ENCODE assay signal across 18 mouse cellular contexts in genomic region chr6:40890973-40891372, GRCm38 (mm10). TPM values are rescaled to one million over a fixed set of nuclear protein-coding genes. Genes with fewer than 3 reads are reported as not detected.
DNase-seq lines count a peak whose midpoint lies in the region; ATAC-seq and TF ChIP-seq lines count a peak whose summit lies in the region.
"Had no signal": no experiment of that assay in that cellular context is flagged by ENCODE, and none has a peak within 500 bp of the region (broad histone marks: within the 10 kb centered on the region; RNA-seq: fewer than 3 reads in every experiment).

No protein-coding gene starts in this region.

- H3K9me3 ChIP-seq in midbrain, embryonic 14.5 days (ENCODE audit: control insufficient read depth, low read length): no peaks in the 10 kb centered on the region
- H3K9me3 ChIP-seq in midbrain, embryonic 11.5 days (ENCODE audit: control insufficient read depth, low read length): no peaks in the 10 kb centered on the region
- H3K9me3 ChIP-seq: embryonic facial prominence, embryonic 15.5 days; kidney, embryonic 15.5 days; limb, embryonic 12.5 days; midbrain, embryonic 12.5 days had no signal

- H3K36me3 ChIP-seq in midbrain, embryonic 14.5 days (ENCODE audit: control insufficient read depth, insufficient read depth, low read length): no peaks in the 10 kb centered on the region
- H3K36me3 ChIP-seq in midbrain, embryonic 11.5 days (ENCODE audit: control insufficient read depth, insufficient read depth, low read length): no peaks in the 10 kb centered on the region
- H3K36me3 ChIP-seq: embryonic facial prominence, embryonic 15.5 days; kidney, embryonic 15.5 days; limb, embryonic 12.5 days; midbrain, embryonic 12.5 days had no signal

- no peak overlapping the region for H3K4me3 ChIP-seq in lung, adult 2 months (replicated peaks; ENCODE audit: extremely low read depth, low read depth, low read length)
- H3K4me3 ChIP-seq in midbrain, embryonic 14.5 days (replicated peaks; ENCODE audit: low read depth, low read length): no peak overlapping the region
- no peak overlapping the region for H3K4me3 ChIP-seq in midbrain, embryonic 11.5 days (ENCODE audit: low read depth, low read length)
- H3K4me3 ChIP-seq: embryonic facial prominence, embryonic 15.5 days; heart, adult 2 months; kidney, embryonic 15.5 days; limb, embryonic 12.5 days; midbrain, embryonic 12.5 days had no signal

- ATAC-seq in inflammation-experienced regulatory T-cells, adult 6 months: peak; percentile 84
- ATAC-seq in megakaryocyte progenitor cell, adult 5-6 weeks (replicated peaks; ENCODE audit: poor library complexity): peak; percentile 89
- no peak for ATAC-seq in midbrain, embryonic 14.5 days (ENCODE audit: low FRiP score, low TSS enrichment)
- ATAC-seq in midbrain, embryonic 11.5 days (ENCODE audit: low FRiP score): no peak

- H3K27me3 ChIP-seq in midbrain, embryonic 14.5 days (ENCODE audit: control insufficient read depth, insufficient read depth, low read length): no peaks in the 10 kb centered on the region
- no peaks in the 10 kb centered on the region for H3K27me3 ChIP-seq in midbrain, embryonic 11.5 days (ENCODE audit: control insufficient read depth, insufficient read depth, low read length)
- H3K27me3 ChIP-seq: embryonic facial prominence, embryonic 15.5 days; kidney, embryonic 15.5 days; limb, embryonic 12.5 days; midbrain, embryonic 12.5 days had no signal

- H3K27ac ChIP-seq in midbrain, embryonic 14.5 days (replicated peaks; ENCODE audit: low read depth, low read length): no peak overlapping the region
- no peak overlapping the region for H3K27ac ChIP-seq in midbrain, embryonic 11.5 days (ENCODE audit: low read depth, low read length)
- H3K27ac ChIP-seq: embryonic facial prominence, embryonic 15.5 days; heart, adult 2 months; hindbrain, embryonic 14.5 days; kidney, embryonic 15.5 days; limb, embryonic 12.5 days; midbrain, embryonic 12.5 days had no signal

- TF ChIP-seq CTCF in lung, adult 2 months (IDR thresholded peaks at IDR 0.05; ENCODE audit: insufficient read depth, low read length): no peak

- 27% methylated on average over 1 of the region's 1 CpGs for WGBS in lung, adult 2 months
- WGBS in midbrain, embryonic 14.5 days: 84% methylated on average over 1 of the region's 1 CpGs
- 87% methylated on average over 1 of the region's 1 CpGs for WGBS in midbrain, embryonic 11.5 days

- no peaks in the 10 kb centered on the region for H3K4me1 ChIP-seq in lung, adult 2 months (ENCODE audit: control insufficient read depth, insufficient read depth, low read length)
- no peaks in the 10 kb centered on the region for H3K4me1 ChIP-seq in midbrain, embryonic 14.5 days (ENCODE audit: control insufficient read depth, insufficient read depth, low read length)
- H3K4me1 ChIP-seq in midbrain, embryonic 11.5 days (ENCODE audit: control insufficient read depth, insufficient read depth, low read length): no peaks in the 10 kb centered on the region
- H3K4me1 ChIP-seq: embryonic facial prominence, embryonic 15.5 days; kidney, embryonic 15.5 days; limb, embryonic 12.5 days; midbrain, embryonic 12.5 days had no signal

- H3K4me2 ChIP-seq in midbrain, embryonic 14.5 days (ENCODE audit: low read length): no peak overlapping the region
- H3K4me2 ChIP-seq in midbrain, embryonic 11.5 days: no peak overlapping the region
- H3K4me2 ChIP-seq: embryonic facial prominence, embryonic 15.5 days; hindbrain, embryonic 14.5 days; kidney, embryonic 15.5 days; limb, embryonic 12.5 days; midbrain, embryonic 12.5 days had no signal

- DNase-seq in lung, postnatal 36 days: peak; percentile 3
- DNase-seq in lung, adult 2 months: no peak
- no peak for DNase-seq in frontal cortex, postnatal 36 days (ENCODE audit: low spot score in 2 of 2)
- no peak for DNase-seq in kidney, adult 8-10 months
- no peak for DNase-seq in midbrain, embryonic 14.5 days
- no peak for DNase-seq in midbrain, embryonic 11.5 days (ENCODE audit: low spot score, missing footprints)
- DNase-seq: cerebellum, postnatal 14 days; heart, adult 2 months had no signal

- TF ChIP-seq POLR2A in lung, adult 2 months (IDR thresholded peaks at IDR 0.05; ENCODE audit: borderline replicate concordance, extremely low read depth, low read depth, low read length): no peak

- no peak overlapping the region for H3K9ac ChIP-seq in midbrain, embryonic 14.5 days (replicated peaks; ENCODE audit: low read length)
- no peak overlapping the region for H3K9ac ChIP-seq in midbrain, embryonic 11.5 days (ENCODE audit: low read length)
- H3K9ac ChIP-seq: embryonic facial prominence, embryonic 15.5 days; hindbrain, embryonic 14.5 days; kidney, embryonic 15.5 days; limb, embryonic 12.5 days; midbrain, embryonic 12.5 days had no signal

RNA-seq across cellular contexts. Expression of gene Moxd2, which starts 3.7 kb away (rescaled TPM):
- polyA plus RNA-seq in lung, adult 2 months (2012; rRNA removed): not detected in 2 replicates
- polyA plus RNA-seq in inflammation-experienced regulatory T-cells, adult 6 months (2017; shearing (Covaris generic)): under 1 TPM; 0.50 to 0.71 (median 0.66) TPM
- not detected in 2 replicates for total RNA-seq in megakaryocyte progenitor cell, adult 5-6 weeks (2015)
- total RNA-seq in megakaryocyte progenitor cell, adult 5-6 weeks (2017): not detected in 2 replicates
- not detected in 2 replicates for polyA plus RNA-seq in midbrain, embryonic 14.5 days (2014; fragmentation: Nextera tagmentation; extraction: Ambion mirVana)
- not detected in 2 replicates for polyA plus RNA-seq in midbrain, embryonic 11.5 days (2014; fragmentation: Nextera tagmentation; extraction: Ambion mirVana)
- total RNA-seq: heart, adult 2 months; layer of hippocampus, postnatal 25 days had no signal
- polyA plus RNA-seq: embryonic facial prominence, embryonic 15.5 days; frontal cortex, adult 2 months; heart, adult 2 months; hindbrain, embryonic 14.5 days; kidney, embryonic 15.5 days; limb, embryonic 12.5 days; midbrain, embryonic 12.5 days; urinary bladder, adult 2 months had no signal

RNA-seq across cellular contexts. Expression of gene Prss58, which starts 9.2 kb away (rescaled TPM):
- polyA plus RNA-seq in lung, adult 2 months (2012; rRNA removed): not detected in 2 replicates
- polyA plus RNA-seq in inflammation-experienced regulatory T-cells, adult 6 months (2017; shearing (Covaris generic)): not detected
- not detected in 2 replicates for total RNA-seq in megakaryocyte progenitor cell, adult 5-6 weeks (2015)
- not detected in 2 replicates for total RNA-seq in megakaryocyte progenitor cell, adult 5-6 weeks (2017)
- not detected in 2 replicates for polyA plus RNA-seq in midbrain, embryonic 14.5 days (2014; fragmentation: Nextera tagmentation; extraction: Ambion mirVana)
- not detected in 2 replicates for polyA plus RNA-seq in midbrain, embryonic 11.5 days (2014; fragmentation: Nextera tagmentation; extraction: Ambion mirVana)
- total RNA-seq: heart, adult 2 months; layer of hippocampus, postnatal 25 days had no signal
- polyA plus RNA-seq: embryonic facial prominence, embryonic 15.5 days; frontal cortex, adult 2 months; heart, adult 2 months; hindbrain, embryonic 14.5 days; kidney, embryonic 15.5 days; limb, embryonic 12.5 days; midbrain, embryonic 12.5 days; urinary bladder, adult 2 months had no signal

RNA-seq across cellular contexts. Expression of gene 1700074P13Rik, which starts 49.4 kb away (rescaled TPM):
- polyA plus RNA-seq in lung, adult 2 months (2012; rRNA removed): not detected in 2 replicates
- polyA plus RNA-seq in inflammation-experienced regulatory T-cells, adult 6 months (2017; shearing (Covaris generic)): not detected
- not detected in 2 replicates for total RNA-seq in megakaryocyte progenitor cell, adult 5-6 weeks (2015)
- total RNA-seq in megakaryocyte progenitor cell, adult 5-6 weeks (2017): not detected in 2 replicates
- not detected in 2 replicates for polyA plus RNA-seq in midbrain, embryonic 14.5 days (2014; fragmentation: Nextera tagmentation; extraction: Ambion mirVana)
- not detected in 2 replicates for polyA plus RNA-seq in midbrain, embryonic 11.5 days (2014; fragmentation: Nextera tagmentation; extraction: Ambion mirVana)
- total RNA-seq: heart, adult 2 months; layer of hippocampus, postnatal 25 days had no signal
- polyA plus RNA-seq: embryonic facial prominence, embryonic 15.5 days; frontal cortex, adult 2 months; hindbrain, embryonic 14.5 days; kidney, embryonic 15.5 days; limb, embryonic 12.5 days; midbrain, embryonic 12.5 days; urinary bladder, adult 2 months had no signal

Comparison
In these comparisons a context has a peak if more than half of its experiments do, and no peak if none do; other contexts are left out.
1. ATAC-seq: peak in inflammation-experienced regulatory T-cells, adult 6 months (single experiment) and megakaryocyte progenitor cell, adult 5-6 weeks (single experiment); none in midbrain, embryonic 14.5 days (single experiment) and midbrain, embryonic 11.5 days (single experiment).